Mouse (Mus musculus) 416B (cell line): Measurements from ENCODE around the gene Lrguk.

Experiments used
- DNase-seq: peaks from one replicate; pipeline ENCODE4 v3.0.0; 2011; ENCODE audit warnings: low read depth

Gene Lrguk

GRCm38 (mm10) chr6:34066790-34067189 is 37.5 kb downstream of the Lrguk start:
- no peak for DNase-seq

- DNase-seq = no peak
Measured at GRCm38 (mm10) chr6:34067271-34067670, 38.0 kb downstream of the Lrguk start.

GRCm38 (mm10) chr6:34071936-34072335 is 42.7 kb downstream of the Lrguk start:
- no peak for DNase-seq

- peak; percentile 1 for DNase-seq
Measured at GRCm38 (mm10) chr6:34073931-34074442, 44.7 kb downstream of the Lrguk start.

- no peak for DNase-seq
Measured at GRCm38 (mm10) chr6:34075520-34075919, 46.3 kb downstream of the Lrguk start.

GRCm38 (mm10) chr6:34083471-34083870 is 54.2 kb downstream of the Lrguk start:
- DNase-seq = peak; percentile 41

- DNase-seq = no peak
Measured at GRCm38 (mm10) chr6:34087701-34088100, 58.5 kb downstream of the Lrguk start.

GRCm38 (mm10) chr6:34088986-34089385 is 59.7 kb downstream of the Lrguk start:
- no peak for DNase-seq

GRCm38 (mm10) chr6:34091537-34091936 is 62.3 kb downstream of the Lrguk start:
- DNase-seq = no peak

GRCm38 (mm10) chr6:34096274-34096673 is 67.0 kb downstream of the Lrguk start:
- DNase-seq = peak; percentile 33

GRCm38 (mm10) chr6:34096905-34097304 is 67.7 kb downstream of the Lrguk start:
- DNase-seq = no peak

- DNase-seq = no peak
Measured at GRCm38 (mm10) chr6:34099725-34100124, 70.5 kb downstream of the Lrguk start.

GRCm38 (mm10) chr6:34101531-34102396 is 72.5 kb downstream of the Lrguk start:
- DNase-seq = no peak

- DNase-seq = no peak
Measured at GRCm38 (mm10) chr6:34103251-34103920, 74.1 kb downstream of the Lrguk start.

GRCm38 (mm10) chr6:34110571-34110970 is 81.3 kb downstream of the Lrguk start:
- no peak for DNase-seq

- DNase-seq = no peak
Measured at GRCm38 (mm10) chr6:34111406-34111805, 82.2 kb downstream of the Lrguk start.

GRCm38 (mm10) chr6:34116838-34117478 is 87.7 kb downstream of the Lrguk start:
- peak; percentile 8 for DNase-seq

- DNase-seq = no peak
Measured at GRCm38 (mm10) chr6:34124401-34124800, 95.2 kb downstream of the Lrguk start.

- peak; percentile 71 for DNase-seq
Measured at GRCm38 (mm10) chr6:34129261-34129660, 100.0 kb downstream of the Lrguk start.

- no peak for DNase-seq
Measured at GRCm38 (mm10) chr6:34132391-34132790, 103.1 kb downstream of the Lrguk start.

- no peak for DNase-seq
Measured at GRCm38 (mm10) chr6:34138366-34138765, 109.1 kb downstream of the Lrguk start.

GRCm38 (mm10) chr6:34142931-34143330 is 113.7 kb downstream of the Lrguk start:
- DNase-seq = no peak

- DNase-seq = no peak
Measured at GRCm38 (mm10) chr6:34146042-34146441, 116.8 kb downstream of the Lrguk start.
